Mouse (Mus musculus) fat pad, adult 2 months (tissue): Measurements from ENCODE around the gene Slc7a6.

Experiments used
- DNase-seq: peaks from one replicate; pipeline ENCODE4 v3.0.0-alpha.2; 2011; ENCODE audit warnings: low read depth, low spot score; ENCODE audit errors: extremely low read depth

Slc7a6 gene

DNA sequence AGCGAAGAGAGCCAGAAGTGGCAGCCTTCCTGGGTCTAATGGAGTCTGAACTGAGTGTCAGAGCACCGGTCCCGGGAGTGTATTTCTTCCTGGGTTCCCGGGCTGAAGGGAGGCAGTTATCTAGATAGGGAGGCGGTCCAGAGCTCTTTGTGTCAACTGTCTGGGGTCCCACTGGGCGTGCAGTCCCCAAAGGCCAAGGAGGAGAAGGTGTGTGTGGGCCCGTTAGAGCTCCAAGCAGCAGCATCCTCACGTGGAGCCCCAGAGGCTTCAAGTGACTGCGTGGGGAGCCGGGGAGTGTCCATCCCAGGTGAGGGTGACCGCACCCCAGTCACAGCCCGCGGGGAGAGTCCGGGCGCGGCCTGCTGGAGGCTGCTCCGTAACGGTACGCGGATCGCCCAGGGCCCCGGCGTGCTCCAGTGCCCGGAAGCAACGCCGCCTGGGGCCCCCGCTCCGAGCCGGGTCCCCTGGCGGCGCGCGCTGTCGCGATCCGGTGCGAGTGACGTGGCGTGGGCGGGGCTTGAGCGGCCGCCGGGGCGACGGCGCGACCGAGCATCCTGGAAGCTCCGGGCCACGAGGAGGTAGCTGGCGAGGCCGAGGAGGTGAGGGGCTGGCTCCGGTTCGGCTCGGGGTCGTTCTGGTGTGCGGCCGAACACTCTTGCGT, at the start of gene Slc7a6:
Gene Slc7a6, plus strand, starts transcription at position 502 of the 661 bp plus-strand sequence.
- no peak for DNase-seq

DNA sequence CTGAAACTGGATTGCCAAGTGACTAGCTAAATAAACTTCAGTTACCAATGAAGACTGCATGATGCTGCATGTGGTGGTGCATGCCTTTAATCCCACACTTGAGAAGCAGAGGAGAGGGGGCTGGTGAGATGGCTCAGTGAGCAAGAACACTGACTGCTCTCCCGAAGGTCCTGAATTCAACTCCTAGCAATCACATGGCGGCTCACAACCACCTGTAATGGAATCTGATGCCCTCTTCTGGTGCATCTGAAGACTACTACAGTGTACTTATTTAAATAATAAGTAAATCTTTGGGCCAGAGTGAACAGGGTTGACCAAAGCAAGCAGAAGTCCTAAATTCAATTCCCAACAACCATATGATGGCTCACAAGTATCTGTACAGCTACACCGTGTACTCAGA, 45.2 kb upstream of the Slc7a6 start:
- DNase-seq: no peak

DNA sequence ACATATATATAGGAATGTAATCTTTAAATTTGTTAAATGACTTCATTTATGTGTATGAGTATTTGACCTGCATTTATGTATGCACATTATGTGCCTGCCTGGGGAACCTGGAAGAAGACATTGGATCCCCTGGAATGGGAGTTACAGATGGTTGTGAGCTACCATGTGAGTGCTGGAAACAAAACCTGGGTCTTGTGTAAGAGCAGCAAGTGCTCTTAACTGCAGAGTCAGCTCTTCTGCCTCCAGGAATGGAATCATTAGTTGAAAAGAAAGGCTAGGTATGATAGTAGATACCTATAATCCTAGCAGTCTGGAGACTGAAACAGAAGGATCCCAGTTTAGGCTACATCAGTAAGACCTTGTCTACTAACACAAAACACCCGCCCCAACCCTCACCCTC, 42.6 kb upstream of the Slc7a6 start:
- DNase-seq: no peak

DNA sequence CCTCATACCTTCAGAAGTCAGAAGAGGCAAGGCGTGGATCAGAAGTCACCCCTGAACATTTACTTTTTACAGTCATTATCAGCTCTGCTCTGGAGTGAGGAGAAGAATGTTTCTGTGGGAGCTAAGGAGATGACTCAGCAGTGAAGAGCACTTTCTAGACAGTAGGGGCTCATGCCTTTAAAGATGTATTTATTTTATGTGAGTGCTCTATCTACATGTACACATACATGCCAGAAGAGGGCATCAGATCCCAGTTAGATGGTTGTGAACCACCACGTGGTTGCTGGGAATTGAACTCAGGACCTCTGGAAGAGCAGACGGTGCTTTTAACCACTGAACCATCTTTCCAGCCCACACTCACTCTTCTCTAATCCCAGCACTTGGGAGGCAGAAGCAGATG, 41.6 kb upstream of the Slc7a6 start:
- DNase-seq: no peak

DNA sequence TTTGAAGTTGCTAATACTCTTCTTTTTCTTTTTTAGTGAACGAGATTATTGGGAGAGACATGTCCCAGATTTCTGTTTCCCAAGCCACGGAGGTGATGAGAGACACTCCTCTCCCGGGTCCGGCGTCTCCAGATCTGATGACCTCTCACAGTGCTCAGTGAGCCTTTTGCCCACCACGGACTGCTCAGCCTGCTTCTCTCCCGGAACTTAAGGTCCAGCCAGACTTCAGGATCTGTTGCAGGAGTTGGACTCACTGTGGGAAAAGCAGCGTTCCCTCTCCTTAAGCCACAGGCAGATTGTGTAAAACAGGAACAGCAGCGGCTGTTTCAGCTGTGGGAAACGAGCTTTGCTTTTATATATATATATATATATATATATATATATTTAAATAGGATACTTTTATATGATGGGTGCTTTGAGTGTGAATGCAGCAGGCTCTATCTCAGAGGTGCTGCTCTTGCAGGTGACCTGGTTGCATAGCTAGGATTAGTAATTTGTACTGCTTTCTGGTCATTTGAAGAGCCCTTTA, 40.7 kb upstream of the Slc7a6 start:
- no peak for DNase-seq

DNA sequence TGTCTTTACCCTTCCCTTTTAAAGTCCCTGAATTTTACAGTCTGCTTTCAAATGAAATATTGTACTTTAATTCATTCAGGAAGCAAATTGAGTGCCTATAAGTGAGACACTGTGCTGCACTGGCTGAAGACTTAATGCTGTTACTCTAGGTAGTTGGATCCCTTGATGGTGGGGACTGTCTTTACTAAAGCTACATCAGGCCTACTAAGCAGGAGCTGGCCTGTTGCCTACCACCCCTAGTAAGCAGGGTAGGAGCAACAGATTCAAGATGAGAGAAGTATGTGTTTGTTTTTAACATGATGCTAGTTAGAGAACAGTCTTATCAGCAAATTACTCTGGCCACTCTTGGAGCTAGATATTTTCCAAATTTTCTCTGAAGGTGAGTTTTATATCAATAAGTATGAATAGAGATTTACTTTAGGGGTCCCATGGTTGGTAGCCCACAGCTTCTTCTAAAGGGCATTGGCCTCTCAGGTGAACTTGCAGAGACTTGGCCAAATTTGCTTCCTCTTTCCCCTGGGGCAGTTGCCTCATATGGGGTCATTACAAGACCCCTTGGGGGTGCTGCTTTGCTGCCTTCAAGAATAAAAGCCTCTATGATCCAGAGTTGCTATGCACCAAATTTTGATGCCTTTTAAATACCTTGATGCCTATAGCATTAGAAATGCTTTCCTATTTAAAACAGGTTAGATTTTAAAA, 39.3 kb upstream of the Slc7a6 start:
- no peak for DNase-seq

DNA sequence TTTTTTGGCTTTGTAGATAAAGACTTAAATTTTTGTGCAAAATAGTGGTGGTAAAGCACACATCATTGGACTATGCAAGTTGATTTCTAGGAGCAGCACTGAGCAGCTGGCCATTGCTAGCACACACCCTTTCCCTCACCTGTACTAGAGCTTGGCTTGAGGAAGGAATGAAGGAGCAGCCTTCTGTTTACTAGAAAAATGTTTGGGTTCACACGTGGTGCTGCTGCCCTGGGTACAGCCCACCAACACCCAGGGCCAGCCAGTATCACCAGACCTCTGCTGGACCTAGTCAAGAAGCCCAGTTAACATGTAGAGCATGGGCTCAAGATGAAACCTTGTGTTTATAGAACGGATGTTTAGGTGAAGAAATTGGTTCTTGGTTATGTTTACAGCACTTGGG, 38.7 kb upstream of the Slc7a6 start:
- DNase-seq: no peak

DNA sequence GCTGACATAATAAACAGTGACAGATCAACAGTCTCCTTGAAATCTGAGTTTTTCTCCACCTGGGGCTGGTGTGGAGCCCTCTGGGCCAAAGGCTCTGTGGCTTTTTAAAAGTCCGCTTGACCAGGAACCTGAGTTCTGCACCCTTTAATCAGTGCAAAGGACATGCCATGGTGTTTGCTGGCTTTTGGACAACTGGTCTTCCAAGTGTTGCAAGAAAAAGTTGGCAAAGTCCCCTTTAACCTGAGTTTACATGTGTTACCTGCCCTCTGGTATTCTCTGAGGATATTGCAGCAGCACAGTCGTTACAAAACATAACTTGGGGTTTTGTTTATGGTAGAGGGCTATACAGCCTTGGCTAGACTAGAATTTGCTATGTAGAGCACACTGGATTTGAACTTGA, 38.2 kb upstream of the Slc7a6 start:
- DNase-seq: no peak

DNA sequence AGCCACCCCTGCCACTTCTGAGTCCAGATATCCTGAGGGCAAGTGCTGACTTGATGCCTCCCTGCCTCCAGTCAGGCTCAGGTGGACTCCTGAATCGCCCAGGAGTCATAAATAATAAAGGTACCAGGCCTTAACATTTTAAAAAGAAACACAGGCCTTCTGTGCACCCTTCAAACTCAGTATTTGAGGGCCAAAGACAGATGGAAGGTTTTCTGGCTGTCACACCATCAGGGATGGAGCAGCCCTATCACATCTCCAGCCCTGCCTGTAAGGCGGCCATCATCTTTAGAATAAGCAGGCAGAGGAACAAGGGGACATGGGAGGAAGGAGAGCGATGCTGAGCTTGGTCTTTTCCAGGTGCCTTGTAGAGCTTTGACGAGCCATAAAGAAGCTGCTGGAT, 37.6 kb upstream of the Slc7a6 start:
- DNase-seq: no peak

DNA sequence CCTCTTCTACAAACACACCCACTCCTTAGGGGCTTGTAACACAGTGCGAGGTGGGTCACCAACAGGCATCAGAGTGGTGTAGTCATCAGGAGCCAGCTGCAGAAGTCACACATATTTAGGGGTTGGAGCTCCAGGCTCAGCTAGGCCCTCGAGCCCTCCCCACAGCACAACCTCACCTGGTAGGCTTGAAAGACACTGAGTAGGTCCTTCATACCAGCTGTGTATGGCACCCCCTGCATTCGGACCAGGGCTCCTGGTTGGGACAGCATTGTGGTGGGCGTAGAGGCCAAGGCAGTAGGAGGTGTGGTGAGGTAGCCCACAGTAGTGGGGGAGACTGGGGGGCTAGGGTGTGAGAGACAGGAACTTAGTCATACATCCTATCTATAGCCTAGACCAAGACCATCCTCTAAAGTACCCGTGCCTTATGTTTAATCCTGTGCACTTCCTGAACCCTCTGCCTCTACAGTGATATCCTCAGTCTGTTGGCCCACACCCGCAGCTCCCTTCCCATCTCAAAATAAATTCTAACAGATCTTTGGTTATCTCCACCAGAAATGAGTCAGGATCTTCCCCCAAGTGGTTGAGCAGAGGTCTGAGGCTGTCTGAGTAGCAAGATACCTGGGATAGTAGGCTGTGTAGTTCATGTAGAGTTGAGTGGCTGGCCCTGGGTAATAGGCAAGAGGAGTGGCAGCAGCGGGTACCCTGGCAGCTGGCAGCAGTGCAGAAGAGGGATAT, 37.0 kb upstream of the Slc7a6 start:
- DNase-seq: no peak

DNA sequence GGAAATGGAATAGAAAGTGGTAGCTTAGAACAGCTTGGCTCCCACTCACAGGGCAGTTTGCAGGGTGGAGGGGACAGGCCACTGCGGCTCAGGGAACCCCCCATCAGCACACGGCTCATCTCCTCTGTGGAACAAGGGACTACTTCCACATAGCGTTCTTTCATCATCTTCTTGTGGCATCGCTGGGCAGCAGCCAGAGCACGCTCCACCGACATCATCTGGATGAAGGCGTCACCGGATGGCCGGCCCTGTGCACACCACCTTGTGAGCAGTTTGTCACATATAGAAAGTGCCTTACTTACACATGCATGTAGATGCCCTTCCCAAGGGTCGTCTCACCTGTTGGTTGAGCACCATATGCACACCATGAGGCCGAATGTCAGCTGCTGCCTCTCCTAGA, 36.3 kb upstream of the Slc7a6 start:
- DNase-seq: no peak

DNA sequence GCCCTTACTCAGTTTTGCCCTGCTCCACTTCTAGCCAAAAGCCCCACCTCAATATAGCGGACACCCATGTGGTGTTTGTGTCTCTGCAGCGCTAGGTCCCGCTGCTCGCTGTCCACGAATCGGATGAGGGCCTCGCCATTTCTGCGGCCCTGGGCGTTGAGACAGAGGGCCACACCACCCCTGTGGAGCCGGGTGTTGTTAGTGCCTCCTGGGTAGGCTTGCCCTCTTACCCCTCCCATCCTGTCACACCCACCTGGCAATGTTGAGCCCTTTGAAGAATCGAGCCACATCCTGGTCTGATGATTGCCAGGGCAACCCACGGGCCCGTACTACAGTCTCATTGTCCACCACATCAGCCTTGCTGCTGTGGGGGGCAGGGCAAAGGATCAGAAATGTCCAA, 35.1 kb upstream of the Slc7a6 start:
- no peak for DNase-seq

DNA sequence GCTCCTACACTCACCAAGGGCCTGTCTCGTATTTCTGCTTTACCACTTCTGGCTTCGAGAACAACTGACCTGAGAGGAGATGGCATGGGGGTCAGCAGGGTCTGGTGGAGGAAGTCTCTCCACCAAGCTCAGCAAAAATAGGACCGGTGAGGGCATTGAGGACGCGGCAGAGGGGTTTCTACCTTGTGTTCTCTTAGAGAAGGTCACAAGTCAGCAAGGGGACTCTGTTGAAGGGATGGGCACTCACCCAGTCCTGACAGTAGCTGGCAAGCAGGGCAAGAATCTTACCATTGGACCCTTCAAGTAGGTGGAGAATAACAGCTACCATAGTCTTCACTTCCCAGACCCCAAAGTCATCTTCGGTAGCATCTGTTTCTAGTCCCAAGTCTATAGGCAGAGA, 34.7 kb upstream of the Slc7a6 start:
- DNase-seq: no peak

DNA sequence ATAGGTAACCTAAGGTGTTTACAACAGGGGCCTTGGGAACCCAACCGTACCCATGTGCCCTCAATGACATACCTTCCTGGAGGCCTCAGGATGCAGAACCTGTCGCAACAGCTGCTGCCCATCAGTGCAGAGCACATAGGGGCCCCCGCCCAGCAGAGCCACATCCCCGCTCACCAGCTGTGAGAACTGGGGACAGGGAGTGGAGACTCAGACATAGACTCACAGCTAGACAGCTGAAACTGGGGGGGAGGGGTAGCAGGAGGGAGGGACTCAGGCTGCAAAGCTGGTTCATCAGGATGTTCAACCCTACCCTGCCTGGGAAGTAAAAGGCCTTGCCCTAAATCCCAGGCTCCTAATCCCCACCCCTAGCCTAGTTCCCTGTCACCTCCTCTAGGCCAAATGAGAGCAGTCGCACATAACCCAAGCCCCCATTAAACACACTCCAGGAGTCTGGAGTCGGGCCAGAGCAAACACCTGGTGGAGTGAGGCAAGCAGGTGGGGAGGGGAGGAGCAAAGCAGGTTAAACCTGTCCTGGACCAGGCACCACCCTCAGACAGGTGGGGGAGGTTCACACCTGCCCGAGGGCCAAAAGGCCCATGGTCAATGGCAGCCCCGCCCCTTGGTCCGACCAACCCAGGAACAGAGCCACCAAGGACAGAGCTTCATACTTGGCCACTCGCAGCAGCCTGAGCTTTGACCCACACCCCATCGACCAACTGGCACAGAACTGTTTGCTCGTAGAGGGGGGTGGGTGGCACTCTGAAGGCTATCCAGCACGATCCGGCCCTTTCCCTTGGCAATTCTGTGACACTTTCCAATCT, 33.7 kb upstream of the Slc7a6 start:
- peak; percentile 97 for DNase-seq

DNA sequence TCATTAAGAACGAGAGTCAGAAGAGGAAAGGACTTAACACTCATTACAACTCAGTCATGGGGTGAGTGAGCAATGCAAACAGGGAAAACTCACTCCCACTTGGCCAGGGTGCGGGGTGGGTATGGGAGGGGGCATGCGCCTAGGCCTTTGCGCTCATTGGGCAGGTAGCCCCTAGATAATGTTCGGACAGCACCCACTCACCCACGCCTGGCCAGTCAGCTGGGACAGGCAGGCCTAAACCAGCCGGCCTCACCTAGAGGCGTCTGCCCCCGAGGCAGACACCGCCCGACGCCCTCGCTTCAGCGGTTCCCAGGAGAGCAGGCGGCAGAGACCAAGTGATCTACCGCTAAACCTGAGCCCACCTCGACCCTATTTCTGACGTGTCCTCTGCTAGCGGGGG, 33.0 kb upstream of the Slc7a6 start:
- no peak for DNase-seq

DNA sequence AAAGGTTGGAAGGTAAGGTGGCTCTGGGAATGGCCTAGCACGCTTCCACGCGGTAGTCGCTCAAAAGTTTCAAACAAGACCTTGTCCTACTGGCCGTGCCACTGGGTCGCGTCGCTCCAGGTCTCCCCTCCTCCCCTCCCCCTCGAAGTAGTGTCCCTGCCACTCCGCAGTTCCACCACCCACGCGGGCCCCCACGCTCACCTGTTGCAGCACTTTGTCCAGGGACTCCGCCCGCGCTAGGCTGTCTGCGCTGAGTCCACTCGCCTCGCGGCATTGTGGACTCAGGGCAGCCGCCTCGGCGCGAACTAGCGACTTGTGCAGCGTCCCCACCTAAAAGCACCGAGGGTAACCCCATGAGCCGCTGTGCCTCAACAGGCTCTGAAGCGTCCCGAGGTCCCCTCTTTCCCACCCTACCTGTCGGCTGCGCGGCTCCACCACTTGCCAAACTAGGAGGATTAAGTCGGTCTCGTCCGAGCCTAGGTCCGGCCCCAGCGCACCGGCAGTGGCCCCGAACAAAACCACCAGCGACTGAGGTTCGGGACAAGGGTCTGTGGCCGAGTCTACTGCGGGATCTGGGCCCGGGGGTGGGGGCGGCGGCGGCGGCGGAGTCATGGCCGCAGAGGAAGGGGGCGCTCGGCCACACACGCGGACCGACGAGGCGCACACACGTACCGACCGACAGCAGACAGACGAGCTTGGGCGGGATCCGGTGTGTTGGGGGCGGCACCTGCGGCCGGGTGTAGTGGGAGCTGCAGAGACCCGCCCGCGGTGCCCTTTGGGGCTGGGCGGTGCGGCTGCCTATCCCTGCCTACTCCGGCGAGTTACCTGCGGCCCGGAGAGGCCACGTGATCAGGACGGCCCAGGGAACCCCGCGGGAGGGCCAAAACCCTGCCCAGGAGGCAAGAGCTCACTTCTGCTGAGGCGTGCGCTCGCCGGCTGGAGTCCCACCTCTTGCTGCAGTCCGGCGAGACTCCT, 32.2 kb upstream of the Slc7a6 start, which contains the start of gene Esrp2:
Gene Esrp2, minus strand, starts transcription at position 819 of the 975 bp plus-strand sequence.
- DNase-seq: no peak

DNA sequence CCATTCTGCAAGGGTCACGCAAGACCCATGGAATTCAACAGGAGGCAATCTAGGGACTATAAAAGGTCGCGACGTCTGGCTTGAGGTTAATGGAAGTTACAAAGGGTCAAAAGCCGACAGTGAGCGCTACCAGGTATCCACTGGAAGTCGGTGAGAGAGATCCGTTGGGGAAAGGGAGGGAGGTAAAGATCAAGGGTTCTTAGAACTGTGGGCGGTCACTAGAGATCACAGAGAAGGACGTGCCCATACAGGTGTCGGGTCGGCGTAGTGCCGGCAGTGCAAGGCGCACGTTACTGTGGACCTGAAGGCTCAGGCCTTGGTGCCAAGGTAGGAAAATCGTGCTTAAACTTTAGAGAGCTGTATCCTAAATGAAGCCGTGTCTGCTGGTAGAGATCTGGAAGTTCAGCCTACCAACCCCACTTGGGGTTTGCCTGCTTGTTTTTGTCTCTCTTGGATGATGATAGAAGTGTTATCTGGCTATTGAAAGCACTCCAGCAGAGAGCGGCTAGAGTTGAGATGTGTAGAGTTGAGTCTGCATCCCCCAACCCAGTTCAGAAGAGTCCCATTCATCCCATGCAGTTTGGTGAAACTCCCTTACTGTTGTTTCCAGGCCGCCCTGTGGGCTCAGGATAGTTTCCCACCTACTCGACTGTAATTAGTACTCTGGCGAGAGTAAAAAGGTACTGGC, 31.3 kb upstream of the Slc7a6 start:
- DNase-seq: no peak

DNA sequence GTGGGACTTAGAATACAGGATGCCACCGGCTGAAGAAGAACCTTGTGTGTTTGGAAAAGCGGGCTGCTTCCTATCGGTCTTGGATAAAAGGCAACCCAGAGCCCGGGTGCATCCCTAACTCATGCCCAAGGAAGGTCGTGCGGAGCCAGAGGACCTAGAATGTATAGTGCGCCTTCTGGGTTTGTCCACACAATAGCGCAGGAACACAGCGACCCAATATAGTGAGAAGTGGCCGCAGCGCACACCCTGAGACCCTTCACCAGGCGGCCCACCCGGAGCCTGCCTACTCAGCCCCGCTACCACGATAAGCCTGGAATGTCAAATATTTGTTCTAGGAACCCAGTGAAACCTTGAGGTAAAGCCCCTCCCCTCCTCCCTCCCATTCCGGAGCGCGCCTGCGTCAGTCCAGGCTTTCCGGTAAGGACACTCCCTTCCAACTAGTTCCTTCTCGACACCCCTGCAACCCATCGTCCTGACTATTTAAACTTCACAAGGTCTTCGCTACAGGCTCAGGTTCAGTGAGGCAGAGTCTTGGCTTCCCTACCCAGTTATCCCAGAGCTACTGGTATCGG, 30.7 kb upstream of the Slc7a6 start:
- DNase-seq: no peak

DNA sequence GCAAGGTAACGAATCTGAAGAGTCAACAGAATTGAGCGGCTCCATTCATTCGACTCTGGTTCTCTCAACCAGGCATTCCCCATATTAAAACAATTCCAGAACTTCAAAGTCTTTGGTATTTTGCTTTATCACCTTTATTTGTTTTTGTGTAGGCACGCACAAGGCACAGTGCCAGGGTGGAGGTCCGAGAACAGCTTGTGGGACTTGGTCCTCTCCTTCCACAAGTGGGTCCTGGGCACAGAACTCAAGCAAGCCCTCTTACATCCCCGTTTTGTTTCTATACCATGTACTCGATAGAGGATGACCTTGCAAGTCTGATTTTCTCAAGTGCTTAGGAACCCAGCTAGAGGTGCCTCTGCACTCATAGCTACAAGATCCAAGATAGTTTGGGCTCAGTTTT, 30.0 kb upstream of the Slc7a6 start:
- DNase-seq: no peak
